Mouse (Mus musculus): Measurements from ENCODE around the gene Itgb5. TPM values are rescaled to one million over a fixed set of nuclear protein-coding genes. Genes with fewer than 3 reads are reported as not detected.

The Itgb5 gene
- polyA plus RNA-seq, 1 experiment from 2014 or later: 21.7 TPM

DNA sequence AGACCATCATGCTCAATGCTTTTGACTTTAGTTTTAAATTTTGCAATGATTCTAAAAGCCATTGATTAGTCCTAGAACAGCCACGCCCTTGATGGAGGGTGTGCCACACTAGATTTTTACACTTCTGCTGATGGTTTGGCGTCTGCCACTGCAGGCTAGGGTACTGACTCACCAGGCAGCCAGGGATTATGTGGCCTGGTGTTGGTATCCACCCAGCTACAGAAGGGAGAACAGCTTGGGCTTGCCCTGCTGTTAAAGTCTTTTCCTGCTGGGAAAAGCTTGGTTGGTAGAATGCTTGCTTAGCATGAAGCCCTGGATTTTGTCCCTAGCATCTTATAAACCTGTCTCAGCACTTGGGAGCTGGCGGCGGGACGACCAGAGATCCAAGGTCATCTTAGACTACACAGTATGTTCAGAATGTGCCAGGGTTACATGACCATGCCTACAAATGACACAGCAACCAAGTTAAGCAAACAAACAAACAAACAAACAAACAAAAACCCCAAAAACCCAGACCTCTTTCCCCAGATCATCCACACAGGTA lies 33.8 kb downstream of the Itgb5 start:
- no peaks in the 10 kb centered on the region for H3K4me1 ChIP-seq (replicated peaks; ENCODE audit: control insufficient read depth, insufficient read depth, low read length)
- DNase-seq (ENCODE audit: low spot score) (no peak), ATAC-seq (ENCODE audit: low FRiP score) (no peak)
- no peaks in the 10 kb centered on the region for H3K36me3 ChIP-seq (ENCODE audit: control insufficient read depth, insufficient read depth, low read length)
- WGBS: 77% methylated on average over 5 of the region's 5 CpGs
- H3K27me3 ChIP-seq (ENCODE audit: control insufficient read depth, insufficient read depth, low read length): no peaks in the 10 kb centered on the region
- no peak overlapping the region for H3K4me3 ChIP-seq (ENCODE audit: low read depth, low read length)
- H3K27ac ChIP-seq (ENCODE audit: low read depth, low read length): no peak overlapping the region
- no peak overlapping the region for H3K9ac ChIP-seq (ENCODE audit: low read depth, low read length)
- H3K4me2 ChIP-seq (replicated peaks; ENCODE audit: low read depth, low read length): no peak overlapping the region
- no peaks in the 10 kb centered on the region for H3K9me3 ChIP-seq (ENCODE audit: control insufficient read depth, low read length)

DNA sequence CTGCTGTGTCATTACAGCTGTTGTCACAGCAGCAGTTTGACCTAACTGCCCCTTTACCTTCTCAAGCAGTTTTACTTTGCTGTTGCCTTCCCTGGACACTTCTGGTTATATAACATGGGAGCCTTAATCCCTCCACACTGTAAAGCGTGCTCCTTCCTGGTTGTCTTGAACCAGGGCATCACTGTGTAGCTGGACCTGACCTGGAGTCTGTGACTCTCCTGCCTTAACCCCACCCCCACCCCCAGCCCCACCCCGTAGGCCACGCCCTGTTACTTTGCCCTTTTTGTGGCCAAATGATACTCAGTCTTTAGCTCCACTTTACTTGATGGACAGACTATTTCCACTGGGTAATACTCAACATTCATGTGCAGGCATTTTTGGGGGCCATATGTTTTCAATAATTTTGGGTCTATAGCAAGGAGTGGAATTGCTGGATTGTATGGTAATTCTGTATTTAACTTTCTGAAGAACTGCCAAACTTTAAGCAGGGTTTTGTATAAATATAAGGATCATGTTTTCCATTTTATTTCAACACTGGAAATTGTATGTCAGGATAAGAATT lies 40.8 kb downstream of the Itgb5 start:
- DNase-seq (ENCODE audit: low spot score) (no peak), ATAC-seq (ENCODE audit: low FRiP score) (no peak)
- Histone ChIP-seq H3K9me3 (ENCODE audit: control insufficient read depth, low read length) (no peaks in the 10 kb centered on the region), H3K27ac (ENCODE audit: low read depth, low read length) (no peak overlapping the region), H3K27me3 (ENCODE audit: control insufficient read depth, insufficient read depth, low read length) (no peaks in the 10 kb centered on the region), H3K4me1 (replicated peaks; ENCODE audit: control insufficient read depth, insufficient read depth, low read length) (no peaks in the 10 kb centered on the region), H3K36me3 (ENCODE audit: control insufficient read depth, insufficient read depth, low read length) (no peaks in the 10 kb centered on the region), H3K4me3 (ENCODE audit: low read depth, low read length) (no peak overlapping the region), H3K4me2 (replicated peaks; ENCODE audit: low read depth, low read length) (no peak overlapping the region), H3K9ac (ENCODE audit: low read depth, low read length) (no peak overlapping the region)
- 74% methylated on average over 3 of the region's 3 CpGs for WGBS

DNA sequence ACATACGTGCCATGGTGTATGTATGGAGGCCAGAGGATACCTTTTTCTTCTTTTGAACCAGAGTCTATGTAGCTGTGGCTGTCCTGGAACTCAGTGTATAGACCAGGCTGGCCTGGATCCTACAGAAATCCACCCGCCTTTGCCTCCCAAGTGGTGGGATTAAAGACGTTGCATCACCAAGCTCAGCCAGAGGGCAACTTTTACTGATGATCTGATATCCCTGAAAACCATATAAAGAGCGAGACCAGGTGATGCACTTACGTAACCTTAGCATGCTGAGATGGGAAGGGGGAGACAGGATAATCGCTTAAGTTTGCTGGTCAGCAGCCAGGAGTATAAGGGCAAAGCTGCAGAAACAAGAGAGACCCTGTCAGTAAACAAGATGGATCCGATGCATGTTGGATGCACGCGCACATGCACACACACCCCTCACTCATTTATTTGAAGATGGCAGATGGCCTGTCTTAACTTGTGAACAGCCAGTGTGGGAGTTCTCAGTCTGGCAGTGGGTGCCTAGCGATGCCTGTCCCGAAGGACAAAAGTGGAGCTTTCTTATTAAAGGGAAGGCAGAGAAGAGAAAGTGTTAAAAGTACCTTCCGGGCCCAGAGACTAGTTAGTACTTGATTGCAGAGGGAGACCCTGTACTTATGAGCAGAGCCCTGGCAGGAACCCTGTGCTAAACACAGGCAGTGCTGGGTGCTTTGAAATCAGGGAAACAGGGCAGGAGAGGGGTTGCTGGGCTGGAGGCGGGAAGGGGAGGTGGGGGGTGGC lies 41.7 kb downstream of the Itgb5 start:
- Histone ChIP-seq H3K9ac (ENCODE audit: low read depth, low read length) (no peak overlapping the region), H3K4me3 (ENCODE audit: low read depth, low read length) (no peak overlapping the region), H3K9me3 (ENCODE audit: control insufficient read depth, low read length) (no peaks in the 10 kb centered on the region), H3K27ac (ENCODE audit: low read depth, low read length) (no peak overlapping the region), H3K27me3 (ENCODE audit: control insufficient read depth, insufficient read depth, low read length) (no peaks in the 10 kb centered on the region), H3K36me3 (ENCODE audit: control insufficient read depth, insufficient read depth, low read length) (no peaks in the 10 kb centered on the region), H3K4me1 (replicated peaks; ENCODE audit: control insufficient read depth, insufficient read depth, low read length) (no peaks in the 10 kb centered on the region), H3K4me2 (replicated peaks; ENCODE audit: low read depth, low read length) (no peak overlapping the region)
- ATAC-seq (ENCODE audit: low FRiP score): no peak
- 83% methylated on average over 13 of the region's 13 CpGs for WGBS
- DNase-seq (ENCODE audit: low spot score): no peak

DNA sequence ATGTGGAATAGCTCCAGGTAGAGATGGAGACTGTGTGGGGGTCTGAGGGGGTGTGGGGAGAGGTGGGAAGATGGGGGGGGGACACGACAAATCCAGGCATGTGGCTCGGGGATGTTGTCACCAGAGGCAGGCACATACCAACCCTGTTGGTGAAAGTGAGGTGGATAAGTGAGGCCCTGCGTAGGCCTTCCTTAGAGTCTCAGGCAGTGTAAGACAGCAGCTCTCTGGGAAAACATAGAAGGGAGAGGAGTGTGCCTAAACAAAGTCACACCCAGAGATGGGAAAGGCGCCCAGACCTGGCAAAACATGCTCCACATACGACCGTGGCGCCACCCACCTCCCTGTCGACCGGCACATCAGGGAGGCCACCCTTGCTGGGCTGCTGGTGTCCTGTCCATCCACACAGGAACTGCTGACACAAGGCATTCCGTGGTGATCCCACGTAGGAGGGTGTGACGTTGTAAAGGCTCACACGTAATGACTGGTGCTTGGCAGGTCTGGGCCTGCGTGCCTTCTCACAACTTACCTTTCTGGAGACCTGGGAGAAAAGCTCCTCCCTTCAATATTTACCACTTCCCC lies 42.5 kb downstream of the Itgb5 start:
- WGBS: 73% methylated on average over 14 of the region's 14 CpGs
- DNase-seq (ENCODE audit: low spot score) (no peak), ATAC-seq (ENCODE audit: low FRiP score) (no peak)
- Histone ChIP-seq H3K4me1 (replicated peaks; ENCODE audit: control insufficient read depth, insufficient read depth, low read length) (no peaks in the 10 kb centered on the region), H3K9me3 (ENCODE audit: control insufficient read depth, low read length) (no peaks in the 10 kb centered on the region), H3K27me3 (ENCODE audit: control insufficient read depth, insufficient read depth, low read length) (no peaks in the 10 kb centered on the region), H3K9ac (ENCODE audit: low read depth, low read length) (no peak overlapping the region), H3K4me2 (replicated peaks; ENCODE audit: low read depth, low read length) (no peak overlapping the region), H3K4me3 (ENCODE audit: low read depth, low read length) (no peak overlapping the region), H3K36me3 (ENCODE audit: control insufficient read depth, insufficient read depth, low read length) (no peaks in the 10 kb centered on the region), H3K27ac (ENCODE audit: low read depth, low read length) (no peak overlapping the region)

DNA sequence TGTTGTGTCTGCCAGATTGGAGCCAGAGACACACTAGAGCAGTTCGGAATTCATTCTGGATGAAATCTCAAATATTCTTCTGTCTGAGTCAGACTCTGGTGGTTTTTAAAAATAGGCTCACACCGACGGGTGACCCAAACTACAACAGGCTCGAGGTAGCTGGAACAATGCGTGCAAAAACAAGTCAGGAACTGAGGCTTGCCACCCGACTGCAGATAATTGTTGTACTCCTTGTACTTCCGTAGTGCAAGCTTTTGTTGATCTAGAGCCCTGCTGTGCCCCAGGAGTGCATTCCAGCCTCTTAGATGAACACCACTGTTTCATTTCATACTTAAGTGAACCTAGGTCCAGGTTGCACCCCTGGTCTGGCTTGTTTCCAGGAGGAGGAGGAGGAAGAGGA lies 43.8 kb downstream of the Itgb5 start:
- H3K27ac ChIP-seq (ENCODE audit: low read depth, low read length): no peak overlapping the region
- no peaks in the 10 kb centered on the region for H3K27me3 ChIP-seq (ENCODE audit: control insufficient read depth, insufficient read depth, low read length)
- H3K9ac ChIP-seq (ENCODE audit: low read depth, low read length): no peak overlapping the region
- no peaks in the 10 kb centered on the region for H3K36me3 ChIP-seq (ENCODE audit: control insufficient read depth, insufficient read depth, low read length)
- H3K4me3 ChIP-seq (ENCODE audit: low read depth, low read length): no peak overlapping the region
- ATAC-seq (ENCODE audit: low FRiP score): no peak
- no peaks in the 10 kb centered on the region for H3K9me3 ChIP-seq (ENCODE audit: control insufficient read depth, low read length)
- no peak overlapping the region for H3K4me2 ChIP-seq (replicated peaks; ENCODE audit: low read depth, low read length)
- WGBS: 65% methylated on average over 7 of the region's 7 CpGs
- no peak for DNase-seq (ENCODE audit: low spot score)
- H3K4me1 ChIP-seq (replicated peaks; ENCODE audit: control insufficient read depth, insufficient read depth, low read length): no peaks in the 10 kb centered on the region

DNA sequence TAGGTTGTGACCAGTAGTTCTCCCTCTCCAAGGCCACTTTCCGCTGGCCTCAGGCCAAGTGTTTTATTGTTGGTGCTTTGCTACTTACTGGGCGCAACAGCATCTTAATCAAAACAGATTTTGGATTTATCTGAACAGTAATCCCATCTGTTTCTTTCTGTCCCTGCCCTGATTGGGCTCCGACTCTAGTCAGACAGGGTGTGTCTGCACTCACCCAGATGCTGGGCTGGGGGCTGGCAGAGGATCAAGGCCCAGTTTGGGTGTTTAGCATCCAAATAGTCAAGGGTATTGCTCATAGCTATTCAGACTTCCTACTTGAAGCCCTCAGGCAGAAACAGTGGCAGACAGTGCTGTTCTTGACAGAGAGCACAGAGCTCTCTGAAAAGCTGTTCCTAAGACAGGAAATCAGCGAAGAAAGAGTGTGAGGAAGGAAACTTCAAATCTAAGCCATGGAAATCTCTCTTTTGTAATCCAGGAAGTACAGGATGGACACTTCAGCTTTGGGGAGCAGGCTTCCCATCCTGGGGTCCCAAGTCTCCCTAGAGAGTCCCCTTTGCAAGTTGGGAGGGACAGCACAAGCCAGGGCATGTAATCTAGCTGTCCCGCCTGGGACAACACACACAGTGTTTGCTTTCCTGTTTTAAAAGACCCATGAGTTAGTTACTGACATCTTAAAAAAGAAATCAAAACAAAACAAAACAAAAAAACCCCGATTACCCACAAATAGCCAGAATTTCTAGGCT lies 48.7 kb downstream of the Itgb5 start:
- no peaks in the 10 kb centered on the region for H3K36me3 ChIP-seq (ENCODE audit: control insufficient read depth, insufficient read depth, low read length)
- no peak overlapping the region for H3K9ac ChIP-seq (ENCODE audit: low read depth, low read length)
- no peak overlapping the region for H3K4me3 ChIP-seq (ENCODE audit: low read depth, low read length)
- no peak overlapping the region for H3K27ac ChIP-seq (ENCODE audit: low read depth, low read length)
- WGBS: 77% methylated on average over 6 of the region's 6 CpGs
- DNase-seq (ENCODE audit: low spot score) (no peak), ATAC-seq (ENCODE audit: low FRiP score) (no peak)
- no peaks in the 10 kb centered on the region for H3K4me1 ChIP-seq (replicated peaks; ENCODE audit: control insufficient read depth, insufficient read depth, low read length)
- H3K9me3 ChIP-seq (ENCODE audit: control insufficient read depth, low read length): no peaks in the 10 kb centered on the region
- H3K27me3 ChIP-seq (ENCODE audit: control insufficient read depth, insufficient read depth, low read length): no peaks in the 10 kb centered on the region
- H3K4me2 ChIP-seq (replicated peaks; ENCODE audit: low read depth, low read length): no peak overlapping the region

DNA sequence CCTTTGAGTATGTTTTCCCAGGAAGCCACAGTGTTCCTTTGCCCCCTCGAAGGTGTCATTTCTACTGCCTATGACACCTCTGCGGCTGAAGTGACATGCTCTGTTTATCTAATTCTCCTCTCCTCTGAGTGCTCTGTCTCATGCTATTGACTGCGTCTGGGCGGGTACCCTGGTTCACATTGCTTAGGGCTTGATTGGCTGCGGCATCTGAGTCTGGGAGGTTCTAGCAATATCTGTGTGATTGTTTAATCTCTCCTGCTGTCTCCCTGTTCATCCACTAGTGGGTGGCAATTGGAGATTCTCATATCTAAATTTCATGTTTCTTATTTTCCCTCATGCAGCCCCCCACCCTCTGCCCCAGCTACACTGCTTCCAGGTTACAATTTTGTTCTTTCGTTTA lies 49.6 kb downstream of the Itgb5 start:
- Histone ChIP-seq H3K36me3 (ENCODE audit: control insufficient read depth, insufficient read depth, low read length) (no peaks in the 10 kb centered on the region), H3K4me1 (replicated peaks; ENCODE audit: control insufficient read depth, insufficient read depth, low read length) (no peaks in the 10 kb centered on the region), H3K9me3 (ENCODE audit: control insufficient read depth, low read length) (no peaks in the 10 kb centered on the region), H3K27me3 (ENCODE audit: control insufficient read depth, insufficient read depth, low read length) (no peaks in the 10 kb centered on the region), H3K4me3 (ENCODE audit: low read depth, low read length) (no peak overlapping the region), H3K9ac (ENCODE audit: low read depth, low read length) (no peak overlapping the region), H3K4me2 (replicated peaks; ENCODE audit: low read depth, low read length) (no peak overlapping the region), H3K27ac (ENCODE audit: low read depth, low read length) (no peak overlapping the region)
- WGBS: 73% methylated on average over 6 of the region's 6 CpGs
- ATAC-seq (ENCODE audit: low FRiP score) (no peak), DNase-seq (ENCODE audit: low spot score) (no peak)

DNA sequence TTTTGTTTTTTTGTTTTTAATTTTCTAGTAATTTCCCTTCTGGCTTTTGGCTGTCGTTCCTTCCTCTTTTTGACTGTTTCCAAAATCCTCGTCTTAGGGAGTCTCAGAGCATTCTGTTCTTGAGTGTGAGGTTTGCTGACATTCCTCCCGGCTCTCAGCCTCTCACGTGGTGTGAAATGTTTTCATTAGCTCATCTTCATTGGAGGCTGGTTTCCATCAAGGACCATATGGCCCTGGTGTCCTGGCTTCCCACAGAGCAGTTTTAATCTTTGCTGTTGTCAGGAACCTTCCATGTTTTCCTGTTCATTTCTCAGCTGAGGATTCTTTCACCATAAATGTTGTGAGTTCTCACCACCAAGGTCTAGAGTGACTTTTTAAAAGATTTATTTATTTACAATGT lies 50.1 kb downstream of the Itgb5 start:
- Histone ChIP-seq H3K27ac (ENCODE audit: low read depth, low read length) (no peak overlapping the region), H3K4me2 (replicated peaks; ENCODE audit: low read depth, low read length) (no peak overlapping the region), H3K27me3 (ENCODE audit: control insufficient read depth, insufficient read depth, low read length) (no peaks in the 10 kb centered on the region), H3K36me3 (ENCODE audit: control insufficient read depth, insufficient read depth, low read length) (no peaks in the 10 kb centered on the region), H3K4me3 (ENCODE audit: low read depth, low read length) (no peak overlapping the region), H3K4me1 (replicated peaks; ENCODE audit: control insufficient read depth, insufficient read depth, low read length) (no peaks in the 10 kb centered on the region), H3K9me3 (ENCODE audit: control insufficient read depth, low read length) (no peaks in the 10 kb centered on the region), H3K9ac (ENCODE audit: low read depth, low read length) (no peak overlapping the region)
- DNase-seq (ENCODE audit: low spot score) (no peak), ATAC-seq (ENCODE audit: low FRiP score) (no peak)
- WGBS: 69% methylated on average over 4 of the region's 4 CpGs

Measured in hindbrain, embryonic 11.5 days (tissue).